Mouse (Mus musculus) liver, embryonic 14.5 days (tissue): ENCODE data around the gene Ak1.

ENCODE experiments used
- CTCF ChIP-seq: IDR thresholded peaks from 2 replicates; pipeline ENCODE4 v1.5.1; 2016; ENCODE audit warnings: antibody characterized with exemption, low read depth, control low read depth
- EP300 ChIP-seq: IDR thresholded peaks from 2 replicates; pipeline ENCODE4 v1.6.1; 2016; ENCODE audit warnings: antibody characterized with exemption, low read depth

GRCm38 (mm10) chr2:32668176-32668575 is 46.6 kb downstream of the Ak1 start:
- TF ChIP-seq CTCF (no peak), EP300 (no peak)
